Mouse (Mus musculus) layer of hippocampus, adult 11-12 months (tissue): Measurements from ENCODE around the gene Nup160.

Experiments used
- DNase-seq: peaks from one replicate; pipeline ENCODE4 v3.0.0; 2022; ENCODE audit warnings: low spot score

Gene Nup160

GRCm38 (mm10) chr2:90661426-90661825, 15.6 kb upstream of the Nup160 start:
- no peak for DNase-seq

- no peak for DNase-seq
Measured at GRCm38 (mm10) chr2:90666591-90667387, 10.2 kb upstream of the Nup160 start.

- DNase-seq: no peak
Measured at GRCm38 (mm10) chr2:90667388-90668265, 9.4 kb upstream of the Nup160 start.

GRCm38 (mm10) chr2:90670343-90670742, 6.7 kb upstream of the Nup160 start:
- no peak for DNase-seq

GRCm38 (mm10) chr2:90673339-90673738, 3.7 kb upstream of the Nup160 start:
- no peak for DNase-seq

- DNase-seq: no peak
Measured at GRCm38 (mm10) chr2:90674555-90674954, 2.5 kb upstream of the Nup160 start.

- DNase-seq: no peak
Measured at GRCm38 (mm10) chr2:90675488-90675887, 1.5 kb upstream of the Nup160 start.

- DNase-seq: peak; percentile 9
Measured at GRCm38 (mm10) chr2:90678256-90679060, 1.4 kb downstream of the Nup160 start.

- DNase-seq: peak; percentile 90
Measured at GRCm38 (mm10) chr2:90679061-90679810, 2.2 kb downstream of the Nup160 start.

- no peak for DNase-seq
Measured at GRCm38 (mm10) chr2:90700943-90701342, 23.9 kb downstream of the Nup160 start.

GRCm38 (mm10) chr2:90708548-90708947, 31.5 kb downstream of the Nup160 start:
- no peak for DNase-seq

GRCm38 (mm10) chr2:90715555-90716092, 38.6 kb downstream of the Nup160 start:
- no peak for DNase-seq

GRCm38 (mm10) chr2:90717366-90717765, 40.4 kb downstream of the Nup160 start:
- no peak for DNase-seq

- DNase-seq: no peak
Measured at GRCm38 (mm10) chr2:90717948-90718347, 40.9 kb downstream of the Nup160 start.

- no peak for DNase-seq
Measured at GRCm38 (mm10) chr2:90726818-90727217, 49.8 kb downstream of the Nup160 start.

- no peak for DNase-seq
Measured at GRCm38 (mm10) chr2:90735326-90735725, 58.3 kb downstream of the Nup160 start.

GRCm38 (mm10) chr2:90738801-90739200, 61.8 kb downstream of the Nup160 start:
- no peak for DNase-seq

GRCm38 (mm10) chr2:90739327-90739726, 62.3 kb downstream of the Nup160 start:
- no peak for DNase-seq

- DNase-seq: no peak
Measured at GRCm38 (mm10) chr2:90739921-90740320, 62.9 kb downstream of the Nup160 start.

- DNase-seq: no peak
Measured at GRCm38 (mm10) chr2:90744285-90745052, 67.5 kb downstream of the Nup160 start.
